In genomic region chr14:40009781-40010551, GRCm38 (mm10) we compare ENCODE assay signal across 19 mouse cellular contexts.
DNase-seq lines count a peak whose midpoint lies in the region; ATAC-seq lines count a peak whose summit lies in the region.
"Had no signal": no experiment of that assay in that cellular context is flagged by ENCODE, and none has a peak within 500 bp of the region (broad histone marks: within the 10 kb centered on the region; RNA-seq: fewer than 3 reads in every experiment).

No protein-coding gene starts in this region.

- H3K36me3 ChIP-seq in midbrain, embryonic 12.5 days = no peaks in the 10 kb centered on the region
- H3K36me3 ChIP-seq in midbrain, embryonic 15.5 days (replicated peaks) = no peaks in the 10 kb centered on the region
- no peaks in the 10 kb centered on the region for H3K36me3 ChIP-seq in embryonic facial prominence, embryonic 14.5 days (ENCODE audit: control insufficient read depth, insufficient read depth, low read length)
- H3K36me3 ChIP-seq in hindbrain, embryonic 16.5 days (ENCODE audit: control insufficient read depth, insufficient read depth, low read length) = no peaks in the 10 kb centered on the region
- H3K36me3 ChIP-seq: heart, embryonic 15.5 days; liver, embryonic 13.5 days; midbrain, embryonic 10.5 days had no signal

- ATAC-seq in midbrain, embryonic 12.5 days (ENCODE audit: low FRiP score, low read depth) = peak; percentile 73; the same call in 1 of the 2 replicates
- no peak for ATAC-seq in midbrain, embryonic 15.5 days (replicated peaks)
- peak; percentile 72; the same call in 1 of the 2 replicates for ATAC-seq in embryonic facial prominence, embryonic 14.5 days (ENCODE audit: low read depth)
- no peak for ATAC-seq in hindbrain, embryonic 16.5 days

- intact Hi-C loops in left cerebral cortex, postnatal 36 days (cut with DNase I) = no loop called here

- H3K27me3 ChIP-seq in midbrain, embryonic 12.5 days = no peaks in the 10 kb centered on the region
- no peaks in the 10 kb centered on the region for H3K27me3 ChIP-seq in midbrain, embryonic 15.5 days (replicated peaks)
- H3K27me3 ChIP-seq in embryonic facial prominence, embryonic 14.5 days (replicated peaks; ENCODE audit: control insufficient read depth, insufficient read depth, low read length) = no peaks in the 10 kb centered on the region
- no peaks in the 10 kb centered on the region for H3K27me3 ChIP-seq in hindbrain, embryonic 16.5 days (replicated peaks; ENCODE audit: control insufficient read depth, insufficient read depth, low read length)
- H3K27me3 ChIP-seq: heart, embryonic 15.5 days; liver, embryonic 13.5 days had no signal

- H3K9me3 ChIP-seq in midbrain, embryonic 12.5 days = no peaks in the 10 kb centered on the region
- H3K9me3 ChIP-seq in midbrain, embryonic 15.5 days = no peaks in the 10 kb centered on the region
- no peaks in the 10 kb centered on the region for H3K9me3 ChIP-seq in embryonic facial prominence, embryonic 14.5 days (ENCODE audit: control insufficient read depth, low read length)
- H3K9me3 ChIP-seq in hindbrain, embryonic 16.5 days (ENCODE audit: control insufficient read depth, low read length) = no peaks in the 10 kb centered on the region
- H3K9me3 ChIP-seq: heart, embryonic 15.5 days; liver, embryonic 13.5 days; midbrain, embryonic 10.5 days had no signal

- peak; percentile 51 for DNase-seq in embryonic facial prominence, embryonic 14.5 days (ENCODE audit: low spot score)
- DNase-seq in thymus, postnatal 36 days = no peak
- no peak for DNase-seq in left cerebral cortex, postnatal 36 days (ENCODE audit: low spot score in 2 of 2)
- no peak for DNase-seq in spleen, postnatal 14 days (ENCODE audit: low spot score in 2 of 2)
- DNase-seq: adrenal gland, adult 2 months; cerebellum, adult 18-20 months; heart, adult 11 months; kidney, adult 2 months; liver, embryonic 13.5 days; lung, postnatal 10 days; spleen, adult 18-20 months; thymus, postnatal 4 days had no signal

- no peak overlapping the region for H3K9ac ChIP-seq in midbrain, embryonic 12.5 days (replicated peaks)
- no peak overlapping the region for H3K9ac ChIP-seq in midbrain, embryonic 15.5 days
- H3K9ac ChIP-seq in embryonic facial prominence, embryonic 14.5 days (ENCODE audit: low read depth, low read length) = no peak overlapping the region
- H3K9ac ChIP-seq in hindbrain, embryonic 16.5 days (ENCODE audit: low read depth, low read length) = no peak overlapping the region
- H3K9ac ChIP-seq: heart, embryonic 15.5 days; liver, embryonic 13.5 days had no signal

- H3K27ac ChIP-seq in midbrain, embryonic 12.5 days (replicated peaks) = no peak overlapping the region
- no peak overlapping the region for H3K27ac ChIP-seq in midbrain, embryonic 15.5 days
- no peak overlapping the region for H3K27ac ChIP-seq in embryonic facial prominence, embryonic 14.5 days (replicated peaks; ENCODE audit: low read depth, low read length)
- H3K27ac ChIP-seq in hindbrain, embryonic 16.5 days (ENCODE audit: low read depth, low read length) = no peak overlapping the region
- H3K27ac ChIP-seq: heart, embryonic 15.5 days; liver, embryonic 13.5 days; midbrain, embryonic 10.5 days; stomach, postnatal 0 days had no signal

- no peaks in the 10 kb centered on the region for H3K4me1 ChIP-seq in midbrain, embryonic 12.5 days
- H3K4me1 ChIP-seq in midbrain, embryonic 15.5 days = 0 out of 2 replicates have a peak, but pooled peaks cover 3% of the 10 kb centered on the region
- no peaks in the 10 kb centered on the region for H3K4me1 ChIP-seq in embryonic facial prominence, embryonic 14.5 days (ENCODE audit: control insufficient read depth, insufficient read depth, low read length)
- H3K4me1 ChIP-seq in hindbrain, embryonic 16.5 days (ENCODE audit: control insufficient read depth, insufficient read depth, low read depth, low read length) = no peaks in the 10 kb centered on the region
- H3K4me1 ChIP-seq: heart, embryonic 15.5 days; liver, embryonic 13.5 days had no signal

- 35% methylated on average over 8 of the region's 8 CpGs for WGBS in midbrain, embryonic 12.5 days
- 38% methylated on average over 8 of the region's 8 CpGs for WGBS in midbrain, embryonic 15.5 days
- WGBS in embryonic facial prominence, embryonic 14.5 days = 48% methylated on average over 8 of the region's 8 CpGs
- WGBS in hindbrain, embryonic 16.5 days = 27% methylated on average over 8 of the region's 8 CpGs

- no peak overlapping the region for H3K4me2 ChIP-seq in midbrain, embryonic 12.5 days (replicated peaks)
- H3K4me2 ChIP-seq in midbrain, embryonic 15.5 days = no peak overlapping the region
- no peak overlapping the region for H3K4me2 ChIP-seq in embryonic facial prominence, embryonic 14.5 days (ENCODE audit: low read depth, low read length)
- H3K4me2 ChIP-seq in hindbrain, embryonic 16.5 days (ENCODE audit: low read length) = peak overlapping the region; percentile 2; the same call in 1 of the 2 replicates
- H3K4me2 ChIP-seq: heart, embryonic 15.5 days; liver, embryonic 13.5 days had no signal

- H3K4me3 ChIP-seq in midbrain, embryonic 12.5 days = no peak overlapping the region
- no peak overlapping the region for H3K4me3 ChIP-seq in midbrain, embryonic 15.5 days
- H3K4me3 ChIP-seq in embryonic facial prominence, embryonic 14.5 days (ENCODE audit: low read depth, low read length) = no peak overlapping the region
- H3K4me3 ChIP-seq in hindbrain, embryonic 16.5 days (ENCODE audit: low read length) = no peak overlapping the region
- H3K4me3 ChIP-seq: erythroblast, embryonic 14.5 days; heart, embryonic 15.5 days; liver, embryonic 13.5 days; midbrain, embryonic 10.5 days had no signal

Comparison
In these comparisons a context has a peak if more than half of its experiments do, and no peak if none do; other contexts are left out.
1. ATAC-seq: peak in midbrain, embryonic 12.5 days (single experiment) and embryonic facial prominence, embryonic 14.5 days (single experiment); none in midbrain, embryonic 15.5 days (single experiment) and hindbrain, embryonic 16.5 days (single experiment).